ENCODE assay signal across 24 mouse cellular contexts in genomic region chr12:71368631-71369030, GRCm38 (mm10). TPM values are rescaled to one million over a fixed set of nuclear protein-coding genes. Genes with fewer than 3 reads are reported as not detected.
"Had no signal": no experiment of that assay in that cellular context is flagged by ENCODE, and none has a peak within 500 bp of the region (broad histone marks: within the 10 kb centered on the region; RNA-seq: fewer than 3 reads in every experiment).

No protein-coding gene starts in this region.

- H3K27me3 ChIP-seq: intestine, embryonic 15.5 days; lung, embryonic 15.5 days; midbrain, embryonic 13.5 days; stomach, embryonic 15.5 days had no signal

- H3K9ac ChIP-seq: intestine, embryonic 15.5 days; limb, embryonic 12.5 days; limb, embryonic 15.5 days; lung, embryonic 15.5 days; midbrain, embryonic 13.5 days; neural tube, embryonic 13.5 days; stomach, embryonic 15.5 days had no signal

- H3K36me3 ChIP-seq: intestine, embryonic 15.5 days; limb, embryonic 12.5 days; limb, embryonic 15.5 days; lung, embryonic 15.5 days; midbrain, embryonic 10.5 days; midbrain, embryonic 13.5 days; neural tube, embryonic 13.5 days; stomach, embryonic 15.5 days had no signal

- H3K4me2 ChIP-seq: intestine, embryonic 15.5 days; limb, embryonic 12.5 days; limb, embryonic 15.5 days; lung, embryonic 15.5 days; midbrain, embryonic 13.5 days; neural tube, embryonic 13.5 days; stomach, embryonic 15.5 days had no signal

- DNase-seq: kidney, adult 18-20 months; kidney, postnatal 14 days; kidney, postnatal 4 days; left cerebral cortex, postnatal 4 days; lung, adult 18-20 months; lung, postnatal 10 days; lung, postnatal 36 days; retina, postnatal 1 day; right cerebral cortex, postnatal 25 days; spleen, adult 18-20 months; thymus, postnatal 25 days had no signal

- H3K9me3 ChIP-seq: intestine, embryonic 15.5 days; limb, embryonic 12.5 days; limb, embryonic 15.5 days; lung, embryonic 15.5 days; megakaryocyte, embryonic 14.5 days; midbrain, embryonic 10.5 days; midbrain, embryonic 13.5 days; neural tube, embryonic 13.5 days; stomach, embryonic 15.5 days had no signal

- H3K27ac ChIP-seq: intestine, embryonic 15.5 days; limb, embryonic 12.5 days; limb, embryonic 15.5 days; lung, embryonic 15.5 days; midbrain, embryonic 10.5 days; midbrain, embryonic 13.5 days; neural tube, embryonic 13.5 days; stomach, embryonic 15.5 days had no signal

- H3K4me1 ChIP-seq: lung, embryonic 15.5 days; megakaryocyte, embryonic 14.5 days had no signal

- H3K4me3 ChIP-seq: intestine, embryonic 15.5 days; limb, embryonic 12.5 days; limb, embryonic 15.5 days; lung, embryonic 15.5 days; megakaryocyte, embryonic 14.5 days; midbrain, embryonic 10.5 days; midbrain, embryonic 13.5 days; myocyte; neural tube, embryonic 13.5 days; stomach, embryonic 15.5 days had no signal

- ATAC-seq: intestine, embryonic 15.5 days; midbrain, embryonic 13.5 days; midbrain, embryonic 16.5 days had no signal

RNA-seq across cellular contexts. Expression of gene Dact1, which starts 58.9 kb away (rescaled TPM):
- total RNA-seq: monocyte, adult 5-6 weeks; neutrophil, adult 5-6 weeks had no signal
